Mouse (Mus musculus) olfactory bulb, adult 2 months (tissue): ENCODE results near the gene Ttk.

ENCODE experiments used
- CTCF ChIP-seq: fragments of 200-500 bp; IDR thresholded peaks from 2 replicates; pipeline ENCODE4 v1.5.1; 2012; ENCODE audit warnings: low read depth, mild to moderate bottlenecking, low read length, moderate library complexity; ENCODE audit not compliant: insufficient read depth
- POLR2A ChIP-seq: fragments of 200-500 bp; IDR thresholded peaks from 2 replicates; pipeline ENCODE4 v1.6.1; 2012; ENCODE audit warnings: mild to moderate bottlenecking, low read depth, low read length, moderate library complexity; ENCODE audit not compliant: insufficient read depth

DNA sequence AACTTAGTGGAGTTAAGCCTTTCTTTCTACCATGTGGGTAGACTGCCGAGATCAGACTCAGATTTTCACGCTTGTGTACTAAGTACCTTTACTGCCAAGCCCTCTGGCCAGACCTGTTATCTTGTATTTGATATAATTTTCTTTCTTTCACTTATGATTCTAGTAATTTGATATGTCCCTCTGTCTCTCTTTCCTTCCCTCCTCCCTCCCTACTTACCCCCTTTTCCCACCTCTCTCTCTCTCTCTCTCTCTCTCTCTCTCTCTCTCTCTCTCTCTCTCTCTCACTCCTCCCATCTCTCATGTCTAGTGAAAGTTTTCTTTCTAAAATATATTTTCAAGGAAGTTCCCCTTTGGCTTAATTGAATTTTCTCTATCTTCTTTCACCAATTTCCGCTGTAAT is 72.5 kb downstream of the Ttk start:
- no peak for TF ChIP-seq CTCF
- TF ChIP-seq POLR2A, result no peak
